Mouse (Mus musculus): ENCODE data around the gene Gfpt1. TPM values are rescaled to one million over a fixed set of nuclear protein-coding genes. Genes with fewer than 3 reads are reported as not detected.
A peak's percentile ranks its signal among the peaks of the same experiment; 100 is the strongest.
"Not testable (repeated sequence)": the region's sequence is repeated elsewhere in the genome, so short reads cannot be mapped to it uniquely, and the experiment has no call there.

Gene Gfpt1
- polyA plus RNA-seq, 1 experiment from 2014 or later = 10.2 TPM

- no peak for ATAC-seq (replicated peaks; ENCODE audit: extremely low read depth, insufficient read depth, low FRiP score)
- Histone ChIP-seq H3K4me2 (ENCODE audit: low read depth, low read length) (no peak overlapping the region), H3K4me1 (ENCODE audit: control insufficient read depth, insufficient read depth, low read length) (peaks cover 4% of the 10 kb centered on the region), H3K9me3 (replicated peaks; ENCODE audit: control insufficient read depth, low read length) (0 out of 2 replicates have a peak, but pooled peaks cover 2% of the 10 kb centered on the region), H3K27ac (ENCODE audit: low read length) (no peak overlapping the region), H3K9ac (ENCODE audit: low read length) (no peak overlapping the region), H3K4me3 (ENCODE audit: low read length) (no peak overlapping the region), H3K36me3 (ENCODE audit: control insufficient read depth, insufficient read depth) (no peaks in the 10 kb centered on the region), H3K27me3 (ENCODE audit: control insufficient read depth, insufficient read depth, low read length) (no peaks in the 10 kb centered on the region)
- WGBS = 69% methylated on average over 10 of the region's 10 CpGs
Observed at GRCm38 (mm10) chr6:87037826-87038620, 4.6 kb upstream of the Gfpt1 start.

GRCm38 (mm10) chr6:87039161-87039560 is 3.5 kb upstream of the Gfpt1 start:
- H3K4me1 ChIP-seq (ENCODE audit: control insufficient read depth, insufficient read depth, low read length) = peaks cover 12% of the 10 kb centered on the region
- H3K9me3 ChIP-seq (replicated peaks; ENCODE audit: control insufficient read depth, low read length) = 0 out of 2 replicates have a peak, but pooled peaks cover 2% of the 10 kb centered on the region
- H3K36me3 ChIP-seq (ENCODE audit: control insufficient read depth, insufficient read depth) = no peaks in the 10 kb centered on the region
- H3K4me2 ChIP-seq (ENCODE audit: low read depth, low read length) = no peak overlapping the region
- no peak for ATAC-seq (replicated peaks; ENCODE audit: extremely low read depth, insufficient read depth, low FRiP score)
- H3K27ac ChIP-seq (ENCODE audit: low read length) = no peak overlapping the region
- no peak overlapping the region for H3K4me3 ChIP-seq (ENCODE audit: low read length)
- H3K9ac ChIP-seq (ENCODE audit: low read length) = no peak overlapping the region
- 85% methylated on average over 8 of the region's 8 CpGs for WGBS
- H3K27me3 ChIP-seq (ENCODE audit: control insufficient read depth, insufficient read depth, low read length) = no peaks in the 10 kb centered on the region

GRCm38 (mm10) chr6:87040971-87041370 is 1.7 kb upstream of the Gfpt1 start:
- WGBS = 64% methylated on average over 4 of the region's 4 CpGs
- no peak for ATAC-seq (replicated peaks; ENCODE audit: extremely low read depth, insufficient read depth, low FRiP score)

GRCm38 (mm10) chr6:87041431-87041830 is 1.2 kb upstream of the Gfpt1 start:
- Histone ChIP-seq H3K27ac (ENCODE audit: low read length) (peak overlapping the region; percentile 100), H3K9me3 (replicated peaks; ENCODE audit: control insufficient read depth, low read length) (0 out of 2 replicates have a peak, but pooled peaks cover 2% of the 10 kb centered on the region), H3K4me3 (ENCODE audit: low read length) (no peak overlapping the region; the same call in 1 of the 2 replicates), H3K4me2 (ENCODE audit: low read depth, low read length) (peak overlapping the region; percentile 63), H3K36me3 (ENCODE audit: control insufficient read depth, insufficient read depth) (no peaks in the 10 kb centered on the region), H3K27me3 (ENCODE audit: control insufficient read depth, insufficient read depth, low read length) (no peaks in the 10 kb centered on the region), H3K9ac (ENCODE audit: low read length) (no peak overlapping the region; the same call in 1 of the 2 replicates), H3K4me1 (ENCODE audit: control insufficient read depth, insufficient read depth, low read length) (peaks cover 16% of the 10 kb centered on the region)
- no peak for ATAC-seq (replicated peaks; ENCODE audit: extremely low read depth, insufficient read depth, low FRiP score)
- WGBS = 90% methylated on average over 7 of the region's 7 CpGs

More at GRCm38 (mm10) chr6:87040971-87041370, 1.7 kb upstream of the Gfpt1 start:
- Histone ChIP-seq H3K27me3 (ENCODE audit: control insufficient read depth, insufficient read depth, low read length) (no peaks in the 10 kb centered on the region), H3K4me2 (ENCODE audit: low read depth, low read length) (no peak overlapping the region), H3K9me3 (replicated peaks; ENCODE audit: control insufficient read depth, low read length) (0 out of 2 replicates have a peak, but pooled peaks cover 2% of the 10 kb centered on the region), H3K4me3 (ENCODE audit: low read length) (no peak overlapping the region), H3K4me1 (ENCODE audit: control insufficient read depth, insufficient read depth, low read length) (peaks cover 16% of the 10 kb centered on the region), H3K36me3 (ENCODE audit: control insufficient read depth, insufficient read depth) (no peaks in the 10 kb centered on the region), H3K9ac (ENCODE audit: low read length) (no peak overlapping the region), H3K27ac (ENCODE audit: low read length) (peak overlapping the region; percentile 47)

- Histone ChIP-seq H3K4me3 (ENCODE audit: low read length) (peak overlapping the region; percentile 100), H3K27me3 (ENCODE audit: control insufficient read depth, insufficient read depth, low read length) (no peaks in the 10 kb centered on the region), H3K36me3 (ENCODE audit: control insufficient read depth, insufficient read depth) (no peaks in the 10 kb centered on the region), H3K9ac (ENCODE audit: low read length) (peak overlapping the region; percentile 99), H3K4me1 (ENCODE audit: control insufficient read depth, insufficient read depth, low read length) (peaks cover 16% of the 10 kb centered on the region), H3K9me3 (replicated peaks; ENCODE audit: control insufficient read depth, low read length) (no peaks in the 10 kb centered on the region), H3K27ac (ENCODE audit: low read length) (peak overlapping the region; percentile 100), H3K4me2 (ENCODE audit: low read depth, low read length) (peak overlapping the region; percentile 63)
- 0 out of 2 replicates have a peak, but pooled peaks have one; percentile 14 for ATAC-seq (replicated peaks; ENCODE audit: extremely low read depth, insufficient read depth, low FRiP score)
- WGBS = under 1% methylated on average over 11 of the region's 11 CpGs
Observed at GRCm38 (mm10) chr6:87042004-87042336, 676 bp upstream of the Gfpt1 start.

GRCm38 (mm10) chr6:87043131-87043516 is 478 bp downstream of the Gfpt1 start:
- Histone ChIP-seq H3K27ac (ENCODE audit: low read length) (peak overlapping the region; percentile 83), H3K36me3 (ENCODE audit: control insufficient read depth, insufficient read depth) (no peaks in the 10 kb centered on the region; the same call in 1 of the 2 replicates), H3K9ac (ENCODE audit: low read length) (peak overlapping the region; percentile 99), H3K4me1 (ENCODE audit: control insufficient read depth, insufficient read depth, low read length) (peaks cover 16% of the 10 kb centered on the region), H3K4me3 (ENCODE audit: low read length) (peak overlapping the region; percentile 100), H3K4me2 (ENCODE audit: low read depth, low read length) (peak overlapping the region; percentile 63), H3K9me3 (replicated peaks; ENCODE audit: control insufficient read depth, low read length) (no peaks in the 10 kb centered on the region), H3K27me3 (ENCODE audit: control insufficient read depth, insufficient read depth, low read length) (no peaks in the 10 kb centered on the region)
- 0 out of 2 replicates have a peak, but pooled peaks have one; percentile 4 for ATAC-seq (replicated peaks; ENCODE audit: extremely low read depth, insufficient read depth, low FRiP score)
- 2% methylated on average over 9 of the region's 9 CpGs for WGBS

- Histone ChIP-seq H3K27me3 (ENCODE audit: control insufficient read depth, insufficient read depth, low read length) (no peaks in the 10 kb centered on the region), H3K4me1 (ENCODE audit: control insufficient read depth, insufficient read depth, low read length) (peaks cover 16% of the 10 kb centered on the region), H3K27ac (ENCODE audit: low read length) (no peak overlapping the region), H3K4me3 (ENCODE audit: low read length) (no peak overlapping the region), H3K36me3 (ENCODE audit: control insufficient read depth, insufficient read depth) (no peaks in the 10 kb centered on the region; the same call in 1 of the 2 replicates), H3K4me2 (ENCODE audit: low read depth, low read length) (no peak overlapping the region), H3K9me3 (replicated peaks; ENCODE audit: control insufficient read depth, low read length) (no peaks in the 10 kb centered on the region), H3K9ac (ENCODE audit: low read length) (no peak overlapping the region)
- 79% methylated on average over 2 of the region's 2 CpGs for WGBS
- ATAC-seq (replicated peaks; ENCODE audit: extremely low read depth, insufficient read depth, low FRiP score) = no peak
Observed at GRCm38 (mm10) chr6:87044895-87045294, 2.2 kb downstream of the Gfpt1 start.

- Histone ChIP-seq H3K4me2 (ENCODE audit: low read depth, low read length) (no peak overlapping the region), H3K9me3 (replicated peaks; ENCODE audit: control insufficient read depth, low read length) (no peaks in the 10 kb centered on the region), H3K27me3 (ENCODE audit: control insufficient read depth, insufficient read depth, low read length) (no peaks in the 10 kb centered on the region), H3K27ac (ENCODE audit: low read length) (no peak overlapping the region), H3K4me3 (ENCODE audit: low read length) (no peak overlapping the region), H3K4me1 (ENCODE audit: control insufficient read depth, insufficient read depth, low read length) (peaks cover 16% of the 10 kb centered on the region), H3K9ac (ENCODE audit: low read length) (no peak overlapping the region), H3K36me3 (ENCODE audit: control insufficient read depth, insufficient read depth) (no peaks in the 10 kb centered on the region; the same call in 1 of the 2 replicates)
- whole genome bisulfite sequencing = 80% methylated on average over 3 of the region's 3 CpGs
- no peak for ATAC-seq (replicated peaks; ENCODE audit: extremely low read depth, insufficient read depth, low FRiP score)
Observed at GRCm38 (mm10) chr6:87045507-87045906, 2.9 kb downstream of the Gfpt1 start.

GRCm38 (mm10) chr6:87048712-87049111 is 6.1 kb downstream of the Gfpt1 start:
- not testable (repeated sequence) for H3K4me1 ChIP-seq (ENCODE audit: control insufficient read depth, insufficient read depth, low read length); ATAC-seq (replicated peaks; ENCODE audit: extremely low read depth, insufficient read depth, low FRiP score); H3K4me2 ChIP-seq (ENCODE audit: low read depth, low read length); H3K9me3 ChIP-seq (replicated peaks; ENCODE audit: control insufficient read depth, low read length); H3K4me3 ChIP-seq (ENCODE audit: low read length); H3K27me3 ChIP-seq (ENCODE audit: control insufficient read depth, insufficient read depth, low read length); H3K9ac ChIP-seq (ENCODE audit: low read length); H3K27ac ChIP-seq (ENCODE audit: low read length)
- WGBS = 95% methylated on average over 7 of the region's 7 CpGs
- peaks cover 19% of the 10 kb centered on the region for H3K36me3 ChIP-seq (ENCODE audit: control insufficient read depth, insufficient read depth)

All from heart, embryonic 16.5 days (tissue).